Mouse (Mus musculus): ENCODE measurements at regions not wholly inside any gene's neighbourhood (a gene's known extent, or its start where the extent isn't known, plus 50 kb on each side); places are given as distances from the start of the nearest gene placed in this dataset.

- Histone ChIP-seq H3K36me3 (replicated peaks) (no peaks in the 10 kb centered on the region), H3K27ac (no peak overlapping the region), H3K27me3 (ENCODE audit: poor library complexity, severe bottlenecking) (no peaks in the 10 kb centered on the region), H3K9me3 (no peaks in the 10 kb centered on the region), H3K4me3 (no peak overlapping the region), H3K4me1 (no peaks in the 10 kb centered on the region)
- 77% methylated on average over 2 of the region's 2 CpGs for WGBS
- DNase-seq (ENCODE audit: extremely low spot score, low spot score): no peak
Measured at GRCm38 (mm10) chr15:60617371-60617770, 236.2 kb downstream of the Fam84b start.

GRCm38 (mm10) chr15:60601885-60602284, 251.7 kb downstream of the Fam84b start:
- Histone ChIP-seq H3K27ac (no peak overlapping the region), H3K4me1 (no peaks in the 10 kb centered on the region), H3K9me3 (no peaks in the 10 kb centered on the region), H3K27me3 (ENCODE audit: poor library complexity, severe bottlenecking) (no peaks in the 10 kb centered on the region), H3K4me3 (no peak overlapping the region), H3K36me3 (replicated peaks) (no peaks in the 10 kb centered on the region)
- DNase-seq (ENCODE audit: extremely low spot score, low spot score): no peak

GRCm38 (mm10) chr15:60577084-60577483, 276.5 kb downstream of the Fam84b start:
- Histone ChIP-seq H3K36me3 (replicated peaks) (no peaks in the 10 kb centered on the region), H3K4me1 (no peaks in the 10 kb centered on the region; the same call in 1 of the 2 replicates), H3K9me3 (no peaks in the 10 kb centered on the region), H3K27ac (no peak overlapping the region), H3K4me3 (no peak overlapping the region), H3K27me3 (ENCODE audit: poor library complexity, severe bottlenecking) (no peaks in the 10 kb centered on the region)
- no peak for DNase-seq (ENCODE audit: extremely low spot score, low spot score)
- 85% methylated on average over 5 of the region's 5 CpGs for WGBS

GRCm38 (mm10) chr15:60566267-60566666, 287.3 kb downstream of the Fam84b start:
- Histone ChIP-seq H3K4me3 (no peak overlapping the region), H3K9me3 (no peaks in the 10 kb centered on the region), H3K4me1 (peaks cover 11% of the 10 kb centered on the region), H3K36me3 (replicated peaks) (no peaks in the 10 kb centered on the region), H3K27me3 (ENCODE audit: poor library complexity, severe bottlenecking) (peaks cover 10% of the 10 kb centered on the region; the same call in 1 of the 2 replicates), H3K27ac (no peak overlapping the region)
- WGBS: 93% methylated on average over 3 of the region's 3 CpGs
- DNase-seq (ENCODE audit: extremely low spot score, low spot score): no peak

- DNase-seq (ENCODE audit: extremely low spot score, low spot score): no peak
- H3K4me1 ChIP-seq: peaks cover 11% of the 10 kb centered on the region
- WGBS: 50% methylated on average over 2 of the region's 2 CpGs
- H3K36me3 ChIP-seq (replicated peaks): no peaks in the 10 kb centered on the region
- H3K27me3 ChIP-seq (ENCODE audit: poor library complexity, severe bottlenecking): peaks cover 15% of the 10 kb centered on the region; the same call in 1 of the 2 replicates
- H3K4me3 ChIP-seq: no peak overlapping the region
- H3K27ac ChIP-seq: no peak overlapping the region
- H3K9me3 ChIP-seq: no peaks in the 10 kb centered on the region
Measured at GRCm38 (mm10) chr15:60565017-60565416, 288.6 kb downstream of the Fam84b start.

GRCm38 (mm10) chr15:60560641-60561040, 292.9 kb downstream of the Fam84b start:
- DNase-seq (ENCODE audit: extremely low spot score, low spot score): no peak
- Histone ChIP-seq H3K4me1 (0 out of 2 replicates have a peak, but pooled peaks cover 4% of the 10 kb centered on the region), H3K4me3 (no peak overlapping the region), H3K27ac (no peak overlapping the region), H3K27me3 (ENCODE audit: poor library complexity, severe bottlenecking) (0 out of 2 replicates have a peak, but pooled peaks cover 5% of the 10 kb centered on the region), H3K36me3 (replicated peaks) (no peaks in the 10 kb centered on the region), H3K9me3 (peaks cover 4% of the 10 kb centered on the region; the same call in 1 of the 2 replicates)
- 76% methylated on average over 1 of the region's 1 CpGs for WGBS

- DNase-seq (ENCODE audit: extremely low spot score, low spot score): no peak
- Histone ChIP-seq H3K36me3 (replicated peaks) (no peaks in the 10 kb centered on the region), H3K9me3 (peaks cover 4% of the 10 kb centered on the region; the same call in 1 of the 2 replicates), H3K27me3 (ENCODE audit: poor library complexity, severe bottlenecking) (0 out of 2 replicates have a peak, but pooled peaks cover under 1% of the 10 kb centered on the region), H3K4me1 (peaks cover 10% of the 10 kb centered on the region), H3K27ac (no peak overlapping the region), H3K4me3 (no peak overlapping the region)
- WGBS: 83% methylated on average over 2 of the region's 2 CpGs
Measured at GRCm38 (mm10) chr15:60555691-60556090, 297.9 kb downstream of the Fam84b start.

- Histone ChIP-seq H3K36me3 (replicated peaks) (no peaks in the 10 kb centered on the region), H3K4me1 (peaks cover 10% of the 10 kb centered on the region), H3K27ac (no peak overlapping the region), H3K4me3 (no peak overlapping the region), H3K9me3 (peaks cover 4% of the 10 kb centered on the region; the same call in 1 of the 2 replicates), H3K27me3 (ENCODE audit: poor library complexity, severe bottlenecking) (no peaks in the 10 kb centered on the region)
- 39% methylated on average over 1 of the region's 1 CpGs for WGBS
- no peak for DNase-seq (ENCODE audit: extremely low spot score, low spot score)
Measured at GRCm38 (mm10) chr15:60554587-60554986, 299.0 kb downstream of the Fam84b start.

GRCm38 (mm10) chr15:60548045-60548444, 305.5 kb downstream of the Fam84b start:
- H3K9me3 ChIP-seq: no peaks in the 10 kb centered on the region
- no peak for DNase-seq (ENCODE audit: extremely low spot score, low spot score)
- peak overlapping the region; percentile 51; the same call in 1 of the 2 replicates for H3K27ac ChIP-seq
- no peaks in the 10 kb centered on the region for H3K36me3 ChIP-seq (replicated peaks)
- no peak overlapping the region for H3K4me3 ChIP-seq
- H3K4me1 ChIP-seq: peaks cover 7% of the 10 kb centered on the region
- 92% methylated on average over 7 of the region's 7 CpGs for WGBS
- no peaks in the 10 kb centered on the region for H3K27me3 ChIP-seq (ENCODE audit: poor library complexity, severe bottlenecking)

GRCm38 (mm10) chr15:60537191-60537590, 316.4 kb downstream of the Fam84b start:
- Histone ChIP-seq H3K27ac (no peak overlapping the region), H3K36me3 (replicated peaks) (no peaks in the 10 kb centered on the region), H3K9me3 (no peaks in the 10 kb centered on the region), H3K4me3 (no peak overlapping the region), H3K4me1 (no peaks in the 10 kb centered on the region), H3K27me3 (ENCODE audit: poor library complexity, severe bottlenecking) (no peaks in the 10 kb centered on the region)
- no peak for DNase-seq (ENCODE audit: extremely low spot score, low spot score)
- 80% methylated on average over 4 of the region's 4 CpGs for WGBS

- no peak overlapping the region for H3K27ac ChIP-seq
- H3K36me3 ChIP-seq (replicated peaks): no peaks in the 10 kb centered on the region
- WGBS: 92% methylated on average over 9 of the region's 9 CpGs
Measured at GRCm38 (mm10) chr15:60534701-60535100, 318.9 kb downstream of the Fam84b start.

GRCm38 (mm10) chr15:60516810-60517209, 336.8 kb downstream of the Fam84b start:
- H3K27me3 ChIP-seq (ENCODE audit: poor library complexity, severe bottlenecking): no peaks in the 10 kb centered on the region
- no peaks in the 10 kb centered on the region for H3K36me3 ChIP-seq (replicated peaks)
- 92% methylated on average over 2 of the region's 2 CpGs for WGBS
- H3K9me3 ChIP-seq: peaks cover 3% of the 10 kb centered on the region; the same call in 1 of the 2 replicates
- DNase-seq (ENCODE audit: extremely low spot score, low spot score): no peak
- peaks cover 9% of the 10 kb centered on the region for H3K4me1 ChIP-seq
- no peak overlapping the region for H3K4me3 ChIP-seq
- no peak overlapping the region for H3K27ac ChIP-seq

More at GRCm38 (mm10) chr15:60534701-60535100, 318.9 kb downstream of the Fam84b start:
- H3K4me3 ChIP-seq: no peak overlapping the region
- no peaks in the 10 kb centered on the region for H3K9me3 ChIP-seq
- DNase-seq (ENCODE audit: extremely low spot score, low spot score): no peak
- no peaks in the 10 kb centered on the region for H3K27me3 ChIP-seq (ENCODE audit: poor library complexity, severe bottlenecking)
- H3K4me1 ChIP-seq: no peaks in the 10 kb centered on the region

GRCm38 (mm10) chr15:60476755-60477310, 376.7 kb downstream of the Fam84b start:
- Histone ChIP-seq H3K27ac (no peak overlapping the region), H3K36me3 (replicated peaks) (no peaks in the 10 kb centered on the region), H3K4me3 (no peak overlapping the region), H3K27me3 (ENCODE audit: poor library complexity, severe bottlenecking) (no peaks in the 10 kb centered on the region), H3K9me3 (peaks cover 3% of the 10 kb centered on the region; the same call in 1 of the 2 replicates), H3K4me1 (peaks cover 10% of the 10 kb centered on the region)
- 71% methylated on average over 4 of the region's 4 CpGs for WGBS
- no peak for DNase-seq (ENCODE audit: extremely low spot score, low spot score)

All from forebrain, embryonic 10.5 days (tissue).